Mouse (Mus musculus): ENCODE measurements around the gene B4galt4. TPM values are rescaled to one million over a fixed set of nuclear protein-coding genes. Genes with fewer than 3 reads are reported as not detected.
A peak's percentile ranks its signal among the peaks of the same experiment; 100 is the strongest.
"Not testable (repeated sequence)": the region's sequence is repeated elsewhere in the genome, so short reads cannot be mapped to it uniquely, and the experiment has no call there.

Gene B4galt4
- 16.6 and 17.2 TPM in 2 replicates for polyA plus RNA-seq (2012; rRNA removed)

DNA sequence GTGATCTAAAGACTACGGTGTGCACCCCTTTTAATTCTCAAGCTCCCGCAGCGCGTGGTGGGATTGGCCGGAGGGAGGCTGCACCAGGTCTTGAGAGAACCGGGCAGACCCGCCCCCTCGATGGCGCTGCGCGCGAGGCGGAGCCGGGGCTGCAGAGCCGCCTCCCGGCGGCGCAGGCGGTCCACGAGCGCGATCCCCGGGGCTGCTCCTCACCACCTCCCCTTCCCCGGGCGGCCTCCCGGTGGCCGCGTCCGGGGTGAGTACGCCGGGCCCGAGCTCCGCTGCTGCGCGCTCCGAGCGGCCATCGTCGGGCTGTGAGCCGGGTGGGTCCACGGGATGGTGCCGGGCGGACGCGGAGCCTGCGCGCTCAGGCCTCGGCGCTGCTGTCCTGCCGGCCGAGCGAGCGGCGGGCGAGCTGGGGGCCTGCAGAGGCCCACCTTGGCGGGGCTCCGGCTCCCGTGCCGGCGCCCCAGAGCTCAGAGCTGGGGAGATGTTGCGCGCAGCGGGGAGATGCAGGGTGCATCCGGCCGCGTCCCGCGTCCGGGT is at the start of gene B4galt4:
Gene B4galt4, plus strand, starts transcription at position 152 of the 546 bp plus-strand sequence.
- peak; percentile 70 for DNase-seq (ENCODE audit: low spot score)

DNA sequence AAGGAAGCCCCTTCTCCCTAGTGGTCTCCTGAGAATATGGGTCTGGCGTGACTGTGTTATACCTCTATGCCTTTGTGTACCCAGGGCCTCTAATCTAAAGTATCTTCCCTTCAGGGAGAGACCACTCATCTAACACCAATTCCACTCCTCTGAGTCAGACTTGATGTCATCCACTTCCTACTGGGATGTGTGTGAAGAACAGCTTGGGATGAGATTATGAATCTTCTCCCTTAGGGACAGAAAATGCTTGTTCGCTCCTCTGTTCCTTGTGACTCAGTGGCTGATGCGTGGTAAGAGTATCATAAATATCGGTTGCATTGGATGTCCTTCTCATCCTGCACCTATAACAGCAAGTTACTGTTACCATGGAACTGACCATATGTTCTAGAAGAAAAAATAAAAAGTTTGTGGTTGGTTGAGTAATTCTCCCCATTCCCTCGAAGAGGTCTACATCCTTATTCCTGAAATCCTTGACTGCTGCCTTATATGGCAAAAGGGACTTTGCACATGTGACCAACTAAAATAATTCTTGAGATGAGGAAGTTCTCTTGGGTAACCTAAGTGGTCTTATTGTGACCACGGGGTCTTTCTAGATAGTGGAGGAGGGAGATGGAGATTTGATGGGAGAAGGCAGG is 47.0 kb upstream of the B4galt4 start:
- no peak for DNase-seq (ENCODE audit: low spot score)

DNA sequence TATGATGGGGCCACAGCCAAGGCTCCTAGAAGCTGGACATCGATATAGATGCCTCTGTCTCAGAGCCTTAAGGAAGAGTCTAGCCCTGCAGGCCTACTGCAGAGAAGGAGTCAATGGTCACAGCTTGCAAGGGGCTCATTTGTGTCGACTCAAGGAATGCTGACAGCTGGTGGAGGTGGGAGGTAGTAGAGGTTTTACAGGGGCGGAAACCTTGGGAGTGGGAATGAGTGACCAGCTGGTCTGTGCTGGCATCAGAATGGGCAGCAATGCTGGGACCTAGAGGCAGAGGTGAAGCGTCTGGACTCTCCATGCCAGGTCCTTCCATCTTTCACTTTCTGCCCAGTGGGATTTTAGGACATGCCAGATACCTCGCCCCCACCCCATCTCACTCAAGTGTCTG is 46.5 kb upstream of the B4galt4 start:
- no peak for DNase-seq (ENCODE audit: low spot score)

DNA sequence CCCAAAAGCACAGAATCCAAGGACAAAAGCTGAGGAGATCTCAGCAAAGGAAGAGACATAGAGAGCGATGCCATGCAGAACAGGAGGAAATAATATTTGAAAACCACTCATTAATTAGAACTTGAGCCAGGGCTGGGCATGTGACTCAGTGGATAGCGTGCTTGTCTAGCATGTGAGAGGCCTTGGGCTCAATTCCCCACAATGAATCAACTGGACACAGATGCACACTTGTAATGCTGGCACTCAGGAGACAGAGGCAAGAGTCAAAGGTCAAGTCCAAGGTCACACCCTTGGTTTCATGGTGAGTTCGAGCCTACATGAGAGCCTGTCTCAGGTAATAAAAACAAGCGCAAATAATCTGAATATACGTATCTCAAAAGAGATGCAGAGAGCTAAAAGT is 44.5 kb upstream of the B4galt4 start:
- DNase-seq (ENCODE audit: low spot score) = no peak

DNA sequence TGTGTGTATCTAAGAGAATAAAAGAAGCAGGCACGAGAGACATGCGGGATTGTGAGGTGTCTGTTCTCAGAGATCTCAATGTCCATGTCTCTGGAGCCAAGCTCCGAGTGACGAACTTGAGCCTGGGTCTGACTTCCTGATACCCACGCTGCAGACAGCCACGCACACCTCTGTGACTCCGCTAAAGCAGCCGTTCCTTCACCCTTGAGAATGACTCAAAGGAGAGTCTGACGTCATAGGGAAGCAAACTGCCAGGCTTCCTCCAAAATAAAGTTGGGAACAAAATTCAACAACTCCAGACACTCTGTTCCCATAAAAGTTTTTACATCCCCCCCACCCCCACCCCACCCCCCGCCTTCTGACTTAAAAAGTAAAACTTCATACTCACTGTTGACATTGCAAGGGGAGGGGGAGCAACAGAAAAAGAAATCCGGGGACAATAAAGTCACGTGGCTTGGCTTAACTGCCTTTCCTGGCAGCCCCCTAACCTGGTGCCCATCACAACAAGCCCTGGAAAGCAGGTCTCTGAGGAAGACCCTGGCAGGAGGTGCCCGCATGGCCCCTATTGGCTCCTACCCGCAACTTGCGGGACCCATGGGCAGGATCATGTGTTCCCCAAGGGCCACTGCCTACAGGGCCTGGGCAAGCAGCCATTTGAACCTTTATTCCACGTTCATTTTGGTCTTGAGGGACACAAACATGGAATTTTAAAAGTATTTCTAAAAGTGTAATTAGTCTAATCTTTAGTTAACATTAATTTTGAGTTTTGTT is 41.5 kb upstream of the B4galt4 start:
- no peak for DNase-seq (ENCODE audit: low spot score)

DNA sequence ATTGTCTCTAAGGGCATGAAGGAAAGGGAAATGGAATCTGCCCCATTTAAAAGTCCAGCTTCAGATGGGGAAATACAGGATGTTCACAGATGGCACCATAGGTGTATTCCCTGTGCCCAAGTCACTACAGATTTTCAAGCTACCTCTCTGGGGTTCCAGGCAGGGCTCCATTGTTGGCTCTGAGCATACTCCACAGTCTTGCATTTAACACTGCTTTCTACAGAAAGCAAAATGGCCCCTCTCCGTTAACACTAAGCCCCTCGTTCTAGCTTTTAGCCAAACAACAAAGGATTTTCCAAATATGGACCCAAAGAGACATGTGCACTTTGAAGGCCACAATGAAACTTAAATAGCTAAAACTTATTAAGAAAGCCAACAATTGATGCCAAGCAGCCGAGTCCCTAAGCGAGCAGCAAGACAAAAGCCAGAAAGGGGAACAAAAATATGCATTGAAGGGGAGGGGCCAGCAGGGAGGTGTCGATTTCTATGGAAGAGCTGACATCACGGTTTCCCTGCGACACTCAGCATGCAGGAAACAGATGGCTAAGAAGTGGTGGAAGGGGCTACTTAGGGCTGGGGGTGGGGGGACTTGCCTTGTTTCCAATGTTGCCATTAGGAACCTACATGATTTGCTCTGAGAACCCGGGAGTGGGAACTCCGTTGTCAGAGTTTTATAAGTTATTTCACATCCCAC is 40.4 kb upstream of the B4galt4 start:
- no peak for DNase-seq (ENCODE audit: low spot score)

DNA sequence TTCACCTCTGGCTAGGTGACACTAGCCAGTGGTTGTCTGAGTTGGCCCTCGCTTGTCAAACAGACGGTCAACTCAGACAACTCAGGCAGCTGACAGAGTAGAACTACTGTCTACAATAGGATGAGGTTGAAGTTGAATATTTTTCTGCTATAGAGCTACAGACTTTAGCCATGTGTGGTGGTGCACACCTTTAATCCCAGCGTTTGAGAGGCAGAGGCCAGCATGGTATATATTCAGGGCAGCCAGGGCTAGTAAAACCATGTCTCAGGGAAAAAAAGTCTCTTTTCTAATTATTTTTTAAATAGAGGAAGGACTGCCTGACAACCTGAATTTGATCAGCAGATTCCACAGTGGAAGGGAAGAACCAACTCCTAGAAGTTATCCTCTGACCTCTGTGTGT is 39.7 kb upstream of the B4galt4 start:
- DNase-seq (ENCODE audit: low spot score) = no peak

DNA sequence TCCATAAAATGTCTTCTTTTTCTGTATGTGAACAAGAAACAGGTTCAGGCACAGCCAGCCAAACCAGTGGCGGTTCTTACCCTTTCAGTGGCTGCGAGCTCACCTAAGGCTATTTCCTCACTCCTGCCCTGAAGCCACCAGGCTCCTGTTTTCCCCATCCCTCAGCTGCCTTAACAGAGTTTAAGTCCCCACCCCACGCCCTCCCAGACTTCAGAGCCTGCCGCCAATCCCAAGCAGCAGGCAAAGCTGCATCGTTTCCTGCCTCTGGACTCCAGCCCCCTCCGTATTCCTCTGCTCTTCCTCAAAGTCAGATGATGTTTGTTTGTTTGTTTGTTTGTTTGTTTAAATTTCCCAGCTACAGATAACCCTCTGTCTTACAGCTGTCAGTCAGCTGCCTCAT is 38.6 kb upstream of the B4galt4 start:
- no peak for DNase-seq (ENCODE audit: low spot score)

DNA sequence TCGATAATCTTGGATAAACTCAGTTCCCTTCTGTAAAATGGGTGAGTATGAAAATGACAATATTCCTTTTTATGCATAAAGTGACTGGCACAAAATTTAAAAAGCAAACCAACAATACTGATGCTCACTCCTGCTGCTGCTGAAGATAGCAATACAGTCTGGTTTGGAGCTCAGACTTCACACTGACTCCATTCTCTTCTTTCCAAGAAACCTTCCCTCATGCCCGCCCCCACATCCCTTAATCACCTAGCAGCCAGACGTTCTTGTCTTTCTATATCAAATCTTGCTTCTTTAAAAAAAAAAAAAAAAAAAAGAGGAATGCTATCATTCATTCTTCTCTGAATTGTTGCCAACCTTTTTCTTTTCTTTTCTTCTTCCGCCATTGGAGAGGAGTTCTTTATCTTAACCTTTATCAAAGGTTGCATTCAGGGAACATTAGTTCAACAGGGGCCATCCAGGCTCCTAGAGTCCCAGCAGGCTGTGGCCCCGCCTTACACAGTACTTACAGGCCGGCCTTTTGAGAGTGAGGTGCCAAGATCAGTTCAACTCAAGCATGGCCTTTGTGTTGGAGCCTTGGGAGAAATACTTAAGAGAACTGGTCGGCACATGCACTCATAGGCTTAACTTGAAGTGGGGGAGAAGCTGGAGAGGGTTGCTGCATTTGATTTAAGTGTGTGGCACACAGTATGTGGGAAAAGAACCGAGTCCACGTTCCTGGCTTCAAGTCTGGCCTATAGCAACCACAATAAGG is 36.4 kb upstream of the B4galt4 start:
- no peak for DNase-seq (ENCODE audit: low spot score)

DNA sequence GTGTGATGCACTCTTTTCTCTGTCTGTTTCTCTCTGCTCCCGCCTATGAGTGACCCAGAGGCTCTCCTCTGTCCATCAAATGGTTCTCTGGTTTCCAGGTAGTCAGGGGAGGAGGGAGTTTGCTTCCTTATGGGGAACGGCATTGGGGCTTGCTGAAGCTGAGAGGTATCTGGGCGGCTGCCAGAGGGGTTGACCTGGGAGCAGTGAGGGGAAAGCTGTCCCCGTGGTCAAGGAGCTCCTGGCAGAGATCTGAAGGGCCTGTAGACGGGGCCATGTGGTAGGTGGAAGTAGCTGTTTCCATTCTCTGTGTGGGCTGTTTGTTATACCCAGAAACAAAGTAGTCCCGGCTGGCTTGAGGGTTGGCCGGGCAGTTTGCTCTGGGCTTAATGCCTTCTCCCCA is 35.3 kb upstream of the B4galt4 start:
- no peak for DNase-seq (ENCODE audit: low spot score)

DNA sequence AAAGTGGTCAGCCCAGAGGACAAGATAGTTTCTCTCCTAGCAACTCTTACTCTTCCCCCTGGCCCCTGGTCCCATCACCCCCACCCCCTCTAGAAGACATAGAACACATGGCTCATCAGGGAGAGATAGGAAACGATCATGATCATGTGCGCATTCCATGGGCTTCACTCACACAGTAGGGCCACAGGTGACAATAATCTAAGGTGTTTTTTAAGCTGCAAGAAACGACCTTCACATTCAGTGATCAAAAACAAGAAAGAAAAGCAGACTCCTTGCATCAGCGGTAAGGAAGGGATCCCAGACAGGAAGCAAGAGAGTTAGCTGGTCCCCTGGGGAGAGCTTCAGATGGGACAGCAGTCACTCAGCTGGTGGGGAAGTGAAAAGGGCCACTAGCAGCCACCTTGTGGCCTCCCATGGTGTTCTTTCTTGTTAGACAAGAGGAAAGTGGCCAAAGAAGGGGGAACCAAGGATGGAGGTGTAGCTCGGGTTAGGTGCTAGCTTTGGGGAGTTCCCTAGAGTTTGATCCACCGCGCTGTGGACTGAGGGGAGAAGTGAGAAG is 33.0 kb upstream of the B4galt4 start:
- no peak for DNase-seq (ENCODE audit: low spot score)

DNA sequence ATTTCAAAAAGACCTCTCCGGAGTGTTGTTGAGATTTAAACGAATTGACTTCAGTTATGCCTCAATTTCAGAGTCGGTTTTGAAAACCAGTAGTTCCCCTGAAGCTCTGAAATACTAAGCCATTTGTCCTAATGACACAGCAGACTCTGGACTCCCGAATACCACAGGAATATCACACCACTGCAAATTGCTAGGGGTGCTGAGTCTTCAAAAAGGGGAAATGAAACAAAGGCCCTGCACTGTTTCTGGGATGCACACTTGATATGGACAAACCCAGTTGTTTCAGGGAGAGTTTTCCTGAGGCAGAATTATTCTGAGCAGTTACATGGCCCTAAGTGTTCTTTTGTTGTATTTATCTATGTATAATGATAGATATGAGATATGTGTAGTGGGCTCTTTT is 30.8 kb upstream of the B4galt4 start:
- DNase-seq (ENCODE audit: low spot score) = no peak

DNA sequence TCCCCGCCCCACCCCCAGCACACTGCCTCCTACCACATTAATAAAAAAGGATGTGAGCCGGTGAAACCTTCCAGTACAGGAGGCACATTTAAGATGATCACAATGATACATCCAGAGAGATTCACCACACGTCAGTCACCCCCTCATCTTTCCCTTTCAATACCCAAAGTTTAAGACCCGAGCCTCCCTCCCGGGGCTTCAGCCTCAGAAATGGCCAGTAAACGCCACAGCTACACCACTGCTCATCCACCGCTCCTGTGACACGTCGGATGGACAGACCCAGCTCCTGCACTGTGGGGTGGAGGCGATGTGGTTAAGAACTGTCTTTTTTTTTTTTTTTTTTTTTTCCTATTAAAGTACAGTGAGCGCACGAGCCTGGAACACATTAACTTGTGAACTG is 30.0 kb upstream of the B4galt4 start:
- DNase-seq (ENCODE audit: low spot score) = no peak

DNA sequence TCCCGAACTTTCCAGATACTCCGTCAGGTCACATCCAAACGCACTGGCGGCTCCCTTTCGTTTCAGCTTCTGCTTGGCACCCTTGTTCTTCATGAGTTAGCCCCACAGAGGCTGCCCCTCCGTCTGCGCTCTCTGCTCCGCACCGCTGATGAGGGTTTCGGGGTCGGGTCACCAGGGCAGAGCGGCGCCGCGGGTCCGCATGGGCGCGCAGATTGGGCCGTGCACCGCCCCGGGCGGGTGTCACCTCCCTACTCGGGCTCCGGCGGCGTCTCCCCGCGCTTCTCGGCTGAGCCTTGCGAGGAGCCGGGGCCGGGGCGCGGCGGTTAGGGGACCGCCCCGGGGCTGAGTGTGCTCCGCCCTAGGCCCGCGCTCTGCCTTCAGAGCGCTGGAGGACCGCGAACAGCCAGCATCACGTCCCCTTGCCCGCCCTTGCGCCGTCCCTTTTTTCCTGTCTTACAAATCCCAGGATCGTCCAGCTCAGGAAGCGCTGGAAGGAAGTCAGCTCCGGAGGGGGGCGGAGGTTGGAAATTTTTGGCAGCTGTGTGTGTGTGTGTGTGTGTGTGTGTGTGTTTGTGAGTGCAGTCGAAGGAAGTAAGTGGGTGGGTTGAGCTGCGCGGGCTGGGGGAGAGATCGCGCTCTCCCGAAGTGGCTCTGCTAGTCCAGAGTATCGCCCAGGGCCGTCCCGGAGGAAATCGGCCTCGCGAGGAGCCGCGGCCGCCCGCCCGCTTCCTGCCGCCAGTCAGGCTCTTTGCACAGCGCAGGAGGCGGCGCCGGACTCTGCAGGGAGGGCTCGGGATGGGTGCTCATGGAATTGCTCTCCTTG is 29.3 kb upstream of the B4galt4 start, which contains the start of gene Arhgap31:
Gene Arhgap31, minus strand, starts transcription at position 694 of the 823 bp plus-strand sequence.
- peak; percentile 77 for DNase-seq (ENCODE audit: low spot score)

DNA sequence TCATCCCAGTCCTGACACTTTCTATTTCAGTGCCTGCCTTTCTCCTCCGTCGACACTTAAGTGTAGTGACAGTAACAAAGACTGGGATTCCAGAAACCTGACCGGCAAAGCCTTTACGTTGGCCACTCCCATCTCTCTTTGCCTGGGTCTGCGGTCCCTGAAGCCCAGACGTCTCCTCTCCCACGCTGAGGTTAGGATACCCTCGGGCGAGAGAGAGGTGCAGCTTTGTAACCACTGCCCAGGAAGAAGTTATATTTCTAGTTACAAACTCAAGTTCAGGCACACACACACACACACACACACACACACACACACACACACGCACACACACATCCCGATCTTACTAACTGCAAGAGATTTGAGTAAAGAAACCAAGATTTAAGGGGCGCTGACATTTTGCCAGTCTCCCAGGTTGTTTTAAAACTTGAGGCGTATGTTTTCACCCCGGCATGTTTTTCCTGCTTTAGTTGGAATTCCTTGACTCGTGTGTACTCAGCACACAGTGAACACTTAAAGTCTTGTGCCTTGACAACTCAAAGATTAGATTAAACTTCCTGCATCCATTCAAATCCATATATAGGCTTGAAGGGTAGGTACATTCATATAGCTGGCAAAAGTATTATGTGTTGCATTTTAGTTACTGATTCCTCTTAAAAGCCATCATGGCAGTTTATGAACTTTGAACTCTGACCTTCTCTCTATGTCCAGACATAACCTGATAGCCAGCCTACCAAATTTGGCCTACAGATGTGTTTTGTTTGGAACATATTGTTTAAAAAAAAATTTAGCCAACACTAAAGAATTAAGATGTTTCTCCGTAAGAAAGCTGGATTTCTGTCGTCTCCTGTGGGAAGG is 28.4 kb upstream of the B4galt4 start:
- no peak for DNase-seq (ENCODE audit: low spot score)

DNA sequence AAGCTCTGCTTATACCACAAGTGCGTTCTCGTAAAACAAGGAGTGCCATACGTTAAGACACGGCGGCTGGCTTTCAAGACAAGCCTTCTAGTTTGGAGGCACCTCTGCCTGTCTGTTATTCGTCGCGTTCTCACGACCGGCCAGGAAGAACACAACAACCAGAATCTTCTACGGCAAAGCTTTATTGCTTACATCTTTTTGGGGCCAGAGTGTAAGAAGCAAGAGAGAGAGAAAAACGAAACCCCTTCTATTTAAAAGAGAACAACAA is 27.9 kb upstream of the B4galt4 start:
- not testable (repeated sequence) for DNase-seq (ENCODE audit: low spot score)

DNA sequence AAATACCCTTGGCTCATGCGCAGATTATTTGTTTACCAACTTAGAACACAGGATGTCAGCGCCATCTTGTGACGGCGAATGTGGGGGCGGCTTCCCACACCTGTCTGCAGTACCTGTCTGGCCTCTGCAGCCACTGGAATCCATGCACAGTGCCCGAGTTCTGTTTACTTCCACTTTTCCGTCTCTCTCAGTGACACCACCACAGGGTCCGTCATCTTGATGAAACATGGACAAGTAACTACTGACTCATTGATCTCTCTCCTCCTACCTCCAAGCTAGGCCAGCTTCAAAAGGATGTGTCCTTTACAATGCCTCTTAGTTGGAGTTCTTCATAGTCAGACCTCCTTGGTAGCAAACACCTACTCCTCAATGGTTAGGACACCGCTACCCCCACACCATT is 20.7 kb upstream of the B4galt4 start:
- no peak for DNase-seq (ENCODE audit: low spot score)

DNA sequence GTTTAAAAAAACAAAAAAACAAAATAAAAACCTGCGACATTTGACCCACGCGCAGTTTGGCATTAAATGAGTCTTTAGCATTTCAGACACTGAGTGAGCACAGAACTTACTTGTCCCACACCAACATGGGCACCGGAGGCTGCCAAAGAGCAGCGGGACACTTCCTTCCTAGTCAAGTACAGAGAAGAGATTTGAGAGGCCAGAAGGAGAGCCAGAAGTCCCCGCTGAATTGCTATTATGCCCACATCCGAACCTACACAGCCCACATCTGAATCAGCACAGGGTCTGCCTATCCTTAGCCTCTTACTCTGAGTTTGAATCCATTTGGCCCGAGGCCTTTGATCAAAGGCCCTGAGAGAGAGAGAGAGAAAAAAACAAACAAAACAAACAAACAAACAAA is 17.8 kb upstream of the B4galt4 start:
- no peak for DNase-seq (ENCODE audit: low spot score)

DNA sequence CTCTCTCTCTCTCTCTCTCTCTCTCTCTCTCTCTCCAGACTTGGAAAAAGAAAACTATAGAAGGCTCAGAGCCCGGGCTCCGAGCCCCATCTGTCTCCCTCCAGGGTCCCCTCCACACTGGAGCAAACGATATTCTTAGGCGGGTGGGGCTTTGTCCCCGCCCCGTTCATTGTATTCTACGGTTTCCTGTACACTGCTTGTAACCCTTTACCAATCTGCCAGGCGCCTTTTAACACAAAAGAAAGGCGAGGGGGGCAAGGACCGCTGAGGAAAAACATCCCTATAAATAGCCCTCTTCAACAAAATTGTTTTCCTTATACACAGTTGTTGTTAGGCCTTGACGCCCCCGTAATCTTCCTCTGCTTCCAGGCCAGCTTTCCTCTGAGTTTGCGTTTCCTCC is 17.1 kb upstream of the B4galt4 start:
- no peak for DNase-seq (ENCODE audit: low spot score)

DNA sequence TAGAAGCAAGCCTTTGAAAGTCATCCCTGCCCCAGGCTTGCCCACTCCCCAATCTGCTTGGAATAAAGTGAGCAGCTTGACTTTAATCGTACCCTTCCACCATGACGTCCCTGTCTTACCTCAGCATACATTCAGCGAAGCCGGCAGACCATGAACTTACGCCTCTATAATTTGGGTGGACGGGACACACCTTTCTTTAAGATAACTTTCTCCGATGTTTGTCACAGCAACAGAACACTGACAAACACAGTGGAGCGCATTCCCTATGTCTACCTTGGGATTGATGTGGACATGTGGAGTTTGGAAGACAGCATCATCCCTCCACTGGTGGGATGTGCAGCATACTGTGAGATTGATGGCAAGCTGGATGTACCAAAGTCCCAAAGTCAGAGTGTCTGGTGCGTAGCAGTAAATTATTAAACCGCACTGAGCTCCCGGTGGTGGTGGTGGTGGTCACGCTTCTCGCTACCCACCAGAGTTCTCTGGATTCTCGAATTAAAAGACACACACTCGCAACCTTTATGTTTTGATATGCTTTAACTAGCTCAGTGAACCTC is 13.4 kb upstream of the B4galt4 start:
- no peak for DNase-seq (ENCODE audit: low spot score)
